Mouse (Mus musculus) midbrain, embryonic 12.5 days (tissue): ENCODE measurements around the gene Hoxd10. TPM values are rescaled to one million over a fixed set of nuclear protein-coding genes. Genes with fewer than 3 reads are reported as not detected.
A peak's percentile ranks its signal among the peaks of the same experiment; 100 is the strongest.

ENCODE experiments used
- microRNA counts: library from miRNA; unstranded; fragments of <30 nt; microRNA quantifications from one replicate; lab custom pipeline; 2017
- microRNA-seq: library from miRNA; unstranded; fragments of <30 nt; microRNA quantifications from one replicate; pipeline ENCODE4, GENCODE M21; 2017
- polyA plus RNA-seq: library from polyadenylated mRNA; unstranded; fragments of >200 nt; fragmentation: Nextera tagmentation; extraction: Ambion mirVana; gene quantifications from 2 replicates; pipeline ENCODE4 v1.2.1, GENCODE M21; 2016

The Hoxd10 gene
- polyA plus RNA-seq, 1 experiment from 2014 or later, result not detected

MicroRNAs encoded within 50 kb of the gene (microRNA counts, 519-probe panel; counts per million panel counts)
- not detected for microRNA mmu-miR-10b (lab: Ali Mortazavi, UCI)

Small RNA genes lying within 50 kb of the gene (microRNA-seq; reads per million reads assigned to microRNA genes)
- gene Gm44463, result not detected
- 78.3 reads per million, percentile 48 among the genes with 10 or more reads in this experiment for gene Mir10b

Other genes with a start within 250 kb of the Hoxd10 start
- gene Lnpk, start 112.5 kb upstream of the Hoxd10 start, polyA plus RNA-seq, result 59.7 and 60.8 TPM in 2 replicates
- 1.2 and 1.4 TPM in 2 replicates for gene Evx2, start 32.4 kb upstream of the Hoxd10 start, polyA plus RNA-seq
- 0.21 TPM in 1 of 2 replicates, not detected in the other for gene Hoxd13, start 23.6 kb upstream of the Hoxd10 start, polyA plus RNA-seq
- not detected in 2 replicates for gene Hoxd12, start 16.9 kb upstream of the Hoxd10 start, polyA plus RNA-seq
- not detected in 2 replicates for gene Hoxd11, start 12.4 kb upstream of the Hoxd10 start, polyA plus RNA-seq
- gene Hoxd9, start 5.8 kb downstream of the Hoxd10 start, polyA plus RNA-seq, result not detected in 2 replicates
- gene Hoxd8, start 12.7 kb downstream of the Hoxd10 start, polyA plus RNA-seq, result 0.08 and 0.15 TPM in 2 replicates
- gene Hoxd3, start 20.0 kb downstream of the Hoxd10 start, polyA plus RNA-seq, result not detected in 2 replicates
- not detected in 2 replicates for gene Hoxd4, start 20.0 kb downstream of the Hoxd10 start, polyA plus RNA-seq
- not detected in 2 replicates for gene Gm28230, start 34.8 kb downstream of the Hoxd10 start, polyA plus RNA-seq
- gene Hoxd1, start 71.1 kb downstream of the Hoxd10 start, polyA plus RNA-seq, result 0.31 and 0.40 TPM in 2 replicates
- 110 and 118 TPM in 2 replicates for gene Mtx2, start 133.9 kb downstream of the Hoxd10 start, polyA plus RNA-seq